Mouse (Mus musculus) forebrain, embryonic 16.5 days (tissue): ENCODE data around the gene Dazap1. TPM values are rescaled to one million over a fixed set of nuclear protein-coding genes. Genes with fewer than 3 reads are reported as not detected.

Experiments
- ATAC-seq: fragments of 200-750 bp; cut with Nextera tagmentation; 2 replicates; pipeline ENCODE4 v1.8.0; 2017; ENCODE audit warnings: mild to moderate bottlenecking, moderate library complexity
- H3K27ac ChIP-seq: fragments of 300-500 bp; sonication (generic); 2 replicates; pipeline ENCODE4 v1.5.1; 2014; ENCODE audit warnings: low read length, control low read depth
- H3K27me3 ChIP-seq: fragments of 300-500 bp; sonication (generic); replicated peaks from 2 replicates; pipeline ENCODE4 v1.6.1; 2014; ENCODE audit warnings: low read length; ENCODE audit not compliant: control insufficient read depth, insufficient read depth
- H3K36me3 ChIP-seq: fragments of 300-500 bp; sonication (generic); 2 replicates; pipeline ENCODE4 v1.6.1; 2014; ENCODE audit not compliant: control insufficient read depth, insufficient read depth
- H3K4me1 ChIP-seq: fragments of 300-500 bp; sonication (generic); replicated peaks from 2 replicates; pipeline ENCODE4 v1.6.1; 2014; ENCODE audit warnings: low read length; ENCODE audit not compliant: control insufficient read depth, insufficient read depth
- H3K4me2 ChIP-seq: fragments of 300-500 bp; sonication (generic); 2 replicates; pipeline ENCODE4 v1.6.1; 2014; ENCODE audit warnings: mild to moderate bottlenecking, low read length, control low read depth
- H3K4me3 ChIP-seq: fragments of 300-500 bp; sonication (generic); replicated peaks from 2 replicates; pipeline ENCODE4 v1.5.1; 2014; ENCODE audit warnings: mild to moderate bottlenecking, low read length, control low read depth
- H3K9ac ChIP-seq: fragments of 300-500 bp; sonication (generic); replicated peaks from 2 replicates; pipeline ENCODE4 v1.6.1; 2014; ENCODE audit warnings: low read depth, low read length, control low read depth
- H3K9me3 ChIP-seq: fragments of 300-500 bp; sonication (generic); 2 replicates; pipeline ENCODE4 v1.6.1; 2016; ENCODE audit warnings: low read length; ENCODE audit not compliant: control insufficient read depth
- WGBS: fragments of 180-500 bp; shearing (Covaris S2); extraction: QIAGEN DNeasy Blood & Tissue Kit; methylation state at CpG from one replicate; pipeline ENCODE4 v1.1.7; 2014; 5-methylcytosine and 5-hydroxymethylcytosine counted together
- polyA plus RNA-seq: library from polyadenylated mRNA; unstranded; fragments of >200 nt; fragmentation: Nextera tagmentation; extraction: Ambion mirVana; gene quantifications from 2 replicates; pipeline ENCODE4 v1.2.1, GENCODE M21; 2015

The Dazap1 gene
- polyA plus RNA-seq, 1 experiment from 2014 or later, result 61.3 TPM

DNA sequence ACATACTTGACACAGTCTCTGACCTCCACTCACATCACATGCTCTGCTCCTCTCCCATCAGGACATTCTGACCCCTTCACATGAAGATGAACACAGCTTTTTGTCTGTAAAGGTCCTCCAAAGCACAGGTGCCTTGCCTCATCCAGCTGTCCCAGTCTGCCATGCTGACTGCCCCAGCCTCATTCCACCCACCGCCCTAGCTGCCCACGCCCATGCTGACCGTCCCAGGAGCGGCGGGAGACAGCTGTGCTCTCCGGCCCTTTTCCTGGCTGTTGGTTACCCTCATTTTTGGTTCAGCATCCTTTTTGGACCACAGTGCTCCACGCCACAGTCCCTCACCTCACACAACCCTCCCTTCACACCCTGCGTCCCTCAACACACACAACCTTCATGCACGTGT lies 17.1 kb downstream of the Dazap1 start:
- Histone ChIP-seq H3K36me3 (peaks cover 46% of the 10 kb centered on the region), H3K4me1 (no peaks in the 10 kb centered on the region)
- 93% methylated on average over 9 of the region's 9 CpGs for WGBS

DNA sequence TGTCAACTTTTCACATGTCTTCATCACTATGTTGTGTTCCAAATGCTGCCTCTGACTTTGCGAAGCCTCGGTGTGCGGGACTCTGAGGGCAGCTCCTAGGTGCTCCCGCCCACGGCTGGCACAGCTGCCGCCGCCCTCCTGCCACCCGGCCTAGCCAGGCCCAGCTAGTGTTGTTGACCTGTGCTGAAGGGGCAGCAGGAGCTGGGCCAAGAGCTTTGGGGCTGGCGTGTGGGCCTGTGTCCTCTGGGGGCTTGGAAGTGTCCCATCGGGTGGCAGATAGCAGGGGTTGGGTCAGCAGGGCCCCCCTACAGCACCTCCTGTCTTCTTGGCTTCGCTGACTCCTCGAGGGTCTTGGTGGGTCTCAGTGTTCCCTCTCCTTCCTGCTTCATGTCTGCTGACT lies 18.0 kb downstream of the Dazap1 start:
- Histone ChIP-seq H3K27me3 (no peaks in the 10 kb centered on the region), H3K4me3 (no peak overlapping the region), H3K4me2 (no peak overlapping the region), H3K4me1 (no peaks in the 10 kb centered on the region), H3K36me3 (peaks cover 51% of the 10 kb centered on the region), H3K27ac (no peak overlapping the region), H3K9ac (no peak overlapping the region), H3K9me3 (no peaks in the 10 kb centered on the region)
- 91% methylated on average over 12 of the region's 12 CpGs for WGBS
- no peak for ATAC-seq

More for the DNA sequence above, 17.1 kb downstream of the Dazap1 start:
- ATAC-seq, result no peak
- Histone ChIP-seq H3K27me3 (no peaks in the 10 kb centered on the region), H3K4me3 (no peak overlapping the region), H3K4me2 (no peak overlapping the region), H3K27ac (no peak overlapping the region), H3K9ac (no peak overlapping the region), H3K9me3 (no peaks in the 10 kb centered on the region)

DNA sequence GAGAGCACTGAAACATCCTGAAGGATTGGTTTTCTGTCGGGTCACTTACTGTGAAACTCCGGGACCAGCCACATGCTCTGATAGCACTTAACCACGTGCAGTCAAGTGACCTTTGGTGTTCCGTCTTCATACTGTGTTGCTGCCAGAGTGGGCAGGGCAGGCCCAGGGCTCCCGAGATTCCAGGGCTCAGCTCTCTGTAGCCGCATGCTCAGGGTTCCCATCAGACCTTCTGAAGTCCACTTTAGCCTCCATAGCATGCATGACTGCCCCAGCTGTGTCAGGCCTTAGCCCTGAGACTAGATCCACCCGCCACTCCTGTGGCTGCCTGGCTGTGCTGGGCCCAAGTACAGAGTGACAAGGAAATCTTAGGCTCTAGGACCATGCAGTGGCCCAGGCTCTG lies 20.0 kb downstream of the Dazap1 start:
- no peak overlapping the region for H3K4me2 ChIP-seq
- no peak overlapping the region for H3K27ac ChIP-seq
- H3K9ac ChIP-seq, result no peak overlapping the region
- WGBS, result 81% methylated on average over 7 of the region's 7 CpGs
- no peaks in the 10 kb centered on the region for H3K4me1 ChIP-seq
- H3K36me3 ChIP-seq, result peaks cover 54% of the 10 kb centered on the region
- ATAC-seq, result no peak
- no peaks in the 10 kb centered on the region for H3K9me3 ChIP-seq
- no peak overlapping the region for H3K4me3 ChIP-seq
- no peaks in the 10 kb centered on the region for H3K27me3 ChIP-seq

DNA sequence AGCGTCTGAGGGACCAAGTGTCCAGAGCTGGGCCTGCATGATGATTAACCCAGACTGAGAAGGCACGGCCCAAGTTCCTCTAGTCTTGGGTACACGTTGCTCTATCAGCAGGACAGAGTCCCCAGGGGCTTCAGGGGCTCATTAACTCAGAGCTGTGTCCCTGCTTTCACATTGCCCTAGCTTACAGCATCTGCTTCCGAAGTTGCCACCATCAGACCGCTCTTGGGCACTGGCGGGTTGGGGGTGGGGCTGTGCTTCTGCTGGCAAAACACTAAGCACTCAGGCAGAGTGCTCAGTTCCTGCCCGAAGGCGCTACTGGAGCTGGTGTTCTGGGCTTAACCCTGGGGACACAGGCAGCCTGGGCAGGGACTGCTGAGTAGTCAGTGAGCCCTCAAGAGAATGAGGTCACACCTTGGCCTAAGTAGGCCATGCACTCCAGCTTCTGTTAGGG lies 20.7 kb downstream of the Dazap1 start:
- Histone ChIP-seq H3K4me2 (no peak overlapping the region), H3K27ac (no peak overlapping the region), H3K4me1 (no peaks in the 10 kb centered on the region), H3K27me3 (no peaks in the 10 kb centered on the region), H3K4me3 (no peak overlapping the region), H3K9ac (no peak overlapping the region), H3K36me3 (peaks cover 57% of the 10 kb centered on the region), H3K9me3 (no peaks in the 10 kb centered on the region)
- no peak; the same call in 1 of the 2 replicates for ATAC-seq
- WGBS, result 74% methylated on average over 8 of the region's 8 CpGs

DNA sequence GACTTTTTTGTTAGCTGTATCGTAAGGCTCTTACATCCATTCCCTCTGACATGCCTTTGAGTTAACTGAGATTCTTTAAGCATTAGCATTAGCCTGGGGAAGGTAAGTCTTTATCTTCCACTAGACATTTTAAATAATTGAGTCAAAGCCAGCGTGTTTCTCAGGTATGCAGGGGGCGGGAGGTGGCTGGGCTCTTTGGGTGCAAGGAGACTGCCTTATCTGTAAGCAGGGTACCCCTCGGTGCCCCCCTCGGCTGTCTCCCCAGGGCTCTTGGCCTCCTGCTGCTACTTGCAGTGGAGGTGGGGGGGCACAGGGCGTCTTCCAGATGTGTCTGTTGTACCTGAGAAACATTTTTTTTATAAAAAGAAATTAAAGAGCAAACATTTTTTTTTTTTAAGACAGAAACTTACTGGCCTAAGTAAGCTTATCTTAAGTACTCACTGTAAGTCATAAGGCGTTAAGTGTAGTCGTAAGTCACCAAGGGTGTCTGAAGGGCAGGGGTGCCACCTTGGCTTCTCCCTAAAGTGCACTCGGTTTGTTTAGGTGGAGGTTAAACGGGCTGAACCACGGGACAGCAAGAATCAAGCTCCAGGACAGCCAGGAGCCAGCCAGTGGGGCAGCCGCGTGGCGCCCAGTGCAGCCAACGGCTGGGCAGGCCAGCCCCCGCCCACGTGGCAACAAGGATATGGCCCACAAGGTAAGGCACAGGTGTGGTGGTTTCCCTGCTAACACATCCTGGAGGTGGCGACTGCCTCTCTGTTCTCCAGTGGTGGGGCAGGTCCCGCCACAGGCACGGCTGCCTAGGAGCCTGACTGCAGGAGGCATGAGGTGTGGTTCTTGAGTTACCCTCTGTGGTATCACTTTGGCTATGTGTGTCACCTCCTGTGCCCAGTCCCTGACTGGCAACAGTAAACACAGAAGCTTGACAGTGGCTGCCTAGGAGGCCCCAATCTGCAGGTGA lies 21.5 kb downstream of the Dazap1 start:
- peaks cover 53% of the 10 kb centered on the region for H3K36me3 ChIP-seq
- no peak overlapping the region for H3K9ac ChIP-seq
- H3K4me2 ChIP-seq, result no peak overlapping the region
- no peaks in the 10 kb centered on the region for H3K4me1 ChIP-seq
- no peaks in the 10 kb centered on the region for H3K9me3 ChIP-seq
- no peak for ATAC-seq
- no peaks in the 10 kb centered on the region for H3K27me3 ChIP-seq
- H3K27ac ChIP-seq, result no peak overlapping the region
- H3K4me3 ChIP-seq, result no peak overlapping the region
- 89% methylated on average over 20 of the region's 20 CpGs for WGBS

DNA sequence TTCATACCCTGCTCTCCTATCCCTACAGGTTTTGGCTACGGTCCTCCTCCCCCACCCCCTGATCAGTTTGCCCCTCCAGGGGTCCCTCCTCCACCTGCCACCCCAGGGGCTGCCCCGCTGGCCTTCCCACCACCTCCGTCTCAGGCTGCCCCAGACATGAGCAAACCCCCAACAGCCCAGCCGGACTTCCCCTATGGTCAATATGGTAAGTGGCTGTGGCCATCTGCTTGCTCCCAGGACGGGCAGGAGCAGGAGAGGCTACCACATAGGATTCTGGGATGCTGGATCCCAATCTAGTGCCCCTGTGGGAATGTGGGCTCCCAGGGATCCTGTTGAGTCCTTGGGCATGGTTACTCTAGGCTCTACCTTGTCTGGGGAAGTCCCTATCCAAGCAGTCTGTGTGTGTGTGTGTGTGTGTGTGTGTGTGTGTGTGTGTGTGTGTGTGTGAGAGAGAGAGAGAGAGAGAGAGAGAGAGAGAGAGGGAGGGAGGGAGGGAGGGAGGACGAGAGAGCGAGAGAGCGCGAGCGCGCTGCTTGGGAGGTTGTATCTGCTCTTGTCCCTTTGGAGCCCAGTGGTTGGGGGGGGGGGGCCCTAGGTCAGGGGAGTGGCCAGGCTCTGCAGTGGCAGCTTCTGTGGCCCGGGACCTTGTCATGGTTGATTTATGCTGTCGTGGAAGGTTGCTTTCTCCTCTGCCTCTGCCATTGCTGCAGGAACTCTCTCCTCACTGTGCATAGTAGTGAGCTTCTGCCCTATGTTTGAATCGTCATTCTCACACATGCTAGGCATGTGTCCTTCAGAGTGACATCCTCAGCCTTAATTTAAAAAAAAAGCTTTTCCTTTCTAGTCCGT lies 24.2 kb downstream of the Dazap1 start:
- Histone ChIP-seq H3K9ac (no peak overlapping the region), H3K36me3 (peaks cover 32% of the 10 kb centered on the region), H3K27ac (no peak overlapping the region), H3K9me3 (no peaks in the 10 kb centered on the region), H3K4me2 (no peak overlapping the region), H3K4me1 (no peaks in the 10 kb centered on the region), H3K4me3 (no peak overlapping the region), H3K27me3 (no peaks in the 10 kb centered on the region)
- 85% methylated on average over 9 of the region's 15 CpGs for WGBS
- ATAC-seq, result no peak

DNA sequence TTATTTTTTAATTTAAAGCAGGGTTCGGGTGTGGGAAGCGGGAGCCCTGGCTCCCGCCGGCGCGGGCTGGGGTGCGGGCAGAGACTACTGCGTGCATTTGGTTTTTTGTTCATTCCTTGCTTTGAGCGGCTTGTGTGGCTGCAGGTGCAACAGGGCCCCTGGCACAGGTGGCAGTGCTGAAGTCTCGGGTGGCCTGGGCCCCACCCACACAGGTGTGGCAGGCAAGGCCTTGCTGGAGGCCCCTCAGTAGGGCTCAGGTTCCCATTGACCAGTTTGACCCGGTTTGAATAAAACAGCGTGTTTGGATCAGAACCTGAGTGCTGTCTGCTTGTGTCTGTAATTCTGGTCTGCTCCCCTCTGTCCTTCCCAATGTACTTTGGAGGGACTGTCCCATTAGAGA lies 26.8 kb downstream of the Dazap1 start:
- no peak overlapping the region for H3K27ac ChIP-seq
- H3K36me3 ChIP-seq, result peaks cover 28% of the 10 kb centered on the region

DNA sequence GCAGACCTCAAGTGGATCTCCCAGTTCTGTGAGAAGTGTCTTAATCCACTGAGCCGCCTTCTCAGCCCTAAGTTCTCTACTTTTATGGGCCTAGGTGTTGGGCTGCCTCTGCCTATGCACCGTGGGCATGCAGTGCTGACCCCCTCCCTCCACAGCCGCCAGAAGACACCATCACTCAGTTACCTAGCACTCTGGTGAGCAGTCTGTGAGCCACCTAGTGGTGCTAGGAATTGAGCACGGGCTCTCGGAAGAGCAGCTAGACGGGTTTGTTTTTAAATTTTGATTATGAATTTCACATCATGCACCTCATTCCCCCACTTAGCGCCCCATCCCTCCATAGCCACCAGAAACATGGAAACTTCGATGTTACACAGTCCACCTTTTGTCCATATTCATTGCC lies 27.4 kb downstream of the Dazap1 start:
- Histone ChIP-seq H3K9me3 (no peaks in the 10 kb centered on the region), H3K4me3 (no peak overlapping the region), H3K36me3 (peaks cover 23% of the 10 kb centered on the region), H3K4me1 (peaks cover 12% of the 10 kb centered on the region), H3K27ac (no peak overlapping the region), H3K9ac (no peak overlapping the region), H3K4me2 (no peak overlapping the region), H3K27me3 (no peaks in the 10 kb centered on the region)
- no peak for ATAC-seq
- 75% methylated on average over 8 of the region's 8 CpGs for WGBS

More for the DNA sequence above, 26.8 kb downstream of the Dazap1 start:
- no peak overlapping the region for H3K4me2 ChIP-seq
- WGBS, result 95% methylated on average over 12 of the region's 12 CpGs
- no peaks in the 10 kb centered on the region for H3K9me3 ChIP-seq
- no peaks in the 10 kb centered on the region for H3K27me3 ChIP-seq
- peaks cover 7% of the 10 kb centered on the region for H3K4me1 ChIP-seq
- no peak for ATAC-seq
- no peak overlapping the region for H3K4me3 ChIP-seq
- H3K9ac ChIP-seq, result no peak overlapping the region
